Mouse (Mus musculus): ENCODE results near the gene Map2k4.

DNA sequence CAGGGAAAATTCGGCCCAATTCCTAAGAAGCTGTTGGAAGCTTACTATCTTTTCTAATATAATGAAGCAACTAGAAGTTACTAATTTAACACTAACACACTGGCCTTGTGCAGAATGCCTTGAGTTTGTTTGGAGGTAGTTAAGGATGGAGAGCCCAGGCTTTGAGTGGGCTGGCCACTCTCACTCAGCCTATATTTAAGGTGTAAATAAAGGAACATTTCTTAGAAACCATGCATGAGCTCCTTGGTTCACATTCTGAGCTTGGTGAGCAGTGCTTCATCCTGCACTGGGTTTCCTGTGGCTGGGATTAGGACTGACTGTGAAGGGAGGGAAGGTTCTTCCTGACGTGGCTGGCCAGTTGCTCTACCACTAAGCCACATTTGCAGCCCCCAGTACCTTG is 64.4 kb downstream of the Map2k4 start:
- TF ChIP-seq CTCF (conservative IDR thresholded peaks at IDR 0.05; ENCODE audit: insufficient read depth, insufficient read length, low read depth, low read length) (no peak), POLR2A (IDR thresholded peaks at IDR 0.05; ENCODE audit: low read depth, low read length) (no peak)

Data from kidney, adult 2 months (tissue).